Mouse (Mus musculus): ENCODE results near the gene Ahcyl1.

The Ahcyl1 gene

DNA sequence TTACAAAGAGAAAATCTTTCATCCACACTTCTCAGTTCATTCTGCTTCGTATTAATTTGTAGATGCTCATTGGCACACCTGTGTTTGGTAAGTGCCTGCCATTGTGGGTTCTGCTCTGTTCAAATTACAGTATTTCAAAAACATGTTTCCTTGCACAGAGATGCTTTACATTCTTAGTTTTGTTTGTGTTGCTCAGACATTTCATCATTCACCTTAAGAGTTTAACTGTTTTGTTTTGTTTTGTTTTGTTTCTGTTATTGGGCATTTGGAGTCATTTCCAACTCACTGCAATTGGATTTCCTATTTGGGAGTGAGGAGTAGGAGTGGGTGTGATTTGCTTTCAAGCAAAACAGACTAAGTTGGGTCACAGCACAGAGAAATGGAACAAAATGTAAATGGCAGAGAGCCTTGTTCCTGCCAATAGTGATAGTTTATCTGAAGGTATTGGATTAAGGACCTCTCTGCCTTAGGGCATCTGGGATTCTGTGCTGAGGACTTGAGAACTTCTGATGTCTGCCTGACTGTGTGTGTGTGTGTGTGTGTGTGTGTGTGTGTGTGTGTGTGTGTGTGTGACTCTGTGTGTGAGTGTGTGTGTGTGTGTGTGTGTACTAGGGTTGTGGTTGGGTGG, 5.5 kb upstream of the Ahcyl1 start:
- no peak for DNase-seq

DNA sequence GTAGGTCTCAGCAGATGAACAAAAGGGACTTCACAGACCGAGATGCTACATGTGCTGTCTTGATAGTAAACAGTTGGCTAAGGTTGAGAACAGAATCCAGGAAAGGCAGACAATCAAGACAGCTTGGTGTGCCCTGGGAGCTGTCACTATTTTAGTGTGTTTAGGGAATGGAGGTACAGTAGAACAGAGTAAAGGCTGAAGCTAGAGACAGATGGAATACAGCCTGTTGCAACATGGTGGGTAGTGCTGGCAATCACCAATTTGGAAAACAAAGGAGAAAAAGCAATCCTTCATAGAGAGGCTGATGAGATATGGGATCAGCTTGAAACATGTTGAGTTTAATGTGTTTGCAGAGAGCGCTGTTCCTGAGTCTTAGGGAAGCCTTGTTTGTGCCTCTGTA, 4.3 kb upstream of the Ahcyl1 start:
- no peak for DNase-seq

- no peak for DNase-seq
Observed at GRCm38 (mm10) chr3:107696910-107697309, 550 bp upstream of the Ahcyl1 start.

GRCm38 (mm10) chr3:107695219-107695947, 977 bp downstream of the Ahcyl1 start:
- DNase-seq, result no peak

DNA sequence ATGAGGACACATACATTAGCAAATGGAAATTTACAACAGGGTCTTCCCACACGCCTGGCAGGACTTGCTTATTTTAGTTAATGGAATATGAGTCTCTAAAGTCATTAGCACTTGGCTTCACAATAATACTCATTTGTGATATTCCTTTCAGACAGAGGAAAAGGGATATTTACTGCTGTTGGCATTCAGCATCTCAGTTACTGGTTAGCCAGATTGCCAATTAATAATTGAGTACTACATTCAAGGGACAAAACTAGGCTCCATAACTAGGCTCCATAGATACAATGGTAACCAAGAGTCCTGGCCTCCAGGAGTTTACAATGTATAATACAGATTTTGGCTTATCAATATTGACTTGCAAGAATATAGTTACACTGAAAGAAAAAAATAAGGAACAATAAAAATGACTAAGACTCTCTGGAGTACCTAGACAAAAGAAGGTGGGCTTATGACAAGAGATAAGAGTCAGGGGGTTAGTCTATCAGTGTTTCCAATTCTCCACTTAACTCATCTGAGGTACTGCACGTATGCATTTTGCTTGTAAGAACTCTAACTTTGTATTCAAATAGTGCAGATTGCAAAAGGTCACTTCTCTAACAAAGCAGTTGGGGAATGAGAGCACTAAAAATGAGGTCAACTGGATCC, 2.0 kb downstream of the Ahcyl1 start:
- DNase-seq, result no peak

DNA sequence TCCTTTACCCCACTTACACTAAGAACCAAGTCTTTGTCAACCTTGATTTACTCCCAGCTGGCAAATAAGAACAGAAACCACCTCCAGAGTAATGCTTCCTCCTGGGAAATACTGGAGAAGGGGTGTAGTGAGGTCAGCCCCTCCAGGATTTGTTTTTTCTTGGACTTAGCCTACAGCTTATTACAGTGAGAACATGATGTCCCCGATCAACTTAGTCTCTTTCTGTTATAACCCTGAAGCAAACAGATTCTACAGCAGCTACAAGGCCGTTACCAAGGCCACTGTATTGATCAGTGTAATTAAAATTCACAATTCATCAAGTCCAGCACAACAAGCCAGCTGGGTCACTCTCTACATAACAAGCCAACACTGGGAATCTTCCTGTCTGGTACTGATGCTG, 6.0 kb downstream of the Ahcyl1 start:
- DNase-seq, result no peak

- no peak for DNase-seq
Observed at GRCm38 (mm10) chr3:107689245-107689644, 7.1 kb downstream of the Ahcyl1 start.

DNA sequence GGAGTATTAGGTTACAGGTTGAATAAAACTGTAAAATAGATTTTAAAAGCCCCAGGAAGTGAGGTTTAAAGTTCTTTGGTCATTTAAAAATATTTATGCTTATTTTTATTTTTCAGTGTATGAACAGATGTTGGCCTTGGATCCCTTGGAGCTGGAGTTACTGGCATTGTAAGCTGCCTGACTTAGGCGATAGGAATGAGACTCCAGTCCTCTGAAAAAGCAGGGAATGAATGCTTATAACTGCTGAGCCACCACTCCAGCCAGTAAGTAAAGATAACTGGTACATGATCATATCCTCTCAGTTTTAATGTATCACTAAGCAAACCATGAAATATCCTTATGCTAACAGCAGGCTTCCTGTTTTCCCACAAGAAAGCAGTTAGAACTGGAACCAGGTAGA, 8.1 kb downstream of the Ahcyl1 start:
- no peak for DNase-seq

- no peak for DNase-seq
Observed at GRCm38 (mm10) chr3:107686276-107686977, 9.9 kb downstream of the Ahcyl1 start.

- no peak for DNase-seq
Observed at GRCm38 (mm10) chr3:107685652-107686051, 10.7 kb downstream of the Ahcyl1 start.

DNA sequence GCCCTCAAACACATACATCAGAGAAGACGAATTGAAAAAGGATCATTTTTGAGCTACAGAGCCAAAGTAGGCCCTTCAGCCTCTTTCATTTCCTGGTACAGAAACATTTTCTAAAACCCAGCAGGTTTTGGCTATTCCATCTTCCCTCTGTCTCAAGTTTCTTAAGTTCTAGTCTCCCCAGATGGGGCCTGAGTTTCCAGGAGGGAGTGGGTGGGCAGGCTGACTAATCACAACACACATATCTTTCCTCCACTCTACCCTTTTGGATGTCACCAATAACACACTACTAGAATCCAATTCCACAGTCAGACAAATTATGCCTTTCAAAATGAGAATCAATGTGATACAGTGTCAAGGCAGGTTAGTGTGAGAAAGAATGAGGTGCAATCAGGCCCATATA, 12.8 kb downstream of the Ahcyl1 start:
- DNase-seq, result no peak

- DNase-seq, result no peak
Observed at GRCm38 (mm10) chr3:107680790-107681576, 15.4 kb downstream of the Ahcyl1 start.

- DNase-seq, result no peak
Observed at GRCm38 (mm10) chr3:107671509-107671908, 24.9 kb downstream of the Ahcyl1 start.

GRCm38 (mm10) chr3:107670500-107670899, 25.9 kb downstream of the Ahcyl1 start:
- no peak for DNase-seq

DNA sequence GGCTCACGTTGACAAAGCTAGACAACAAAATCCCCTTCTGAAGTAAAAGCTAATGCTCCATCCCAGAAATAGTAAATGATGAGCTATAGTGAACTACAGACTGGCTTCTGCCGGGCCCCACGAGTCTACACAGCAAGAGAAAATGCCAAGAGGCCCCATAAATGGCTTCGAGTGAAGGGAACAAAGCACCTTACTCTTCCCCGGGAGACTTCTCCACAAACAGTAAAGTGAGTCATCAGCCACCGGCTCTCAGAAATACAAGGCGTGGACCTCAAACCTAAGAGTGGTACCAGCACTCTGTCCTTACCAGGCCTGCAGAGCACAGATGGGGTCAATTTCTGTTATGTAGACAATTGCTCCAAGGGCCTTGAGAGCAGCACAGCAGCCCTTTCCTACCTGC, 27.6 kb downstream of the Ahcyl1 start:
- DNase-seq, result no peak

DNA sequence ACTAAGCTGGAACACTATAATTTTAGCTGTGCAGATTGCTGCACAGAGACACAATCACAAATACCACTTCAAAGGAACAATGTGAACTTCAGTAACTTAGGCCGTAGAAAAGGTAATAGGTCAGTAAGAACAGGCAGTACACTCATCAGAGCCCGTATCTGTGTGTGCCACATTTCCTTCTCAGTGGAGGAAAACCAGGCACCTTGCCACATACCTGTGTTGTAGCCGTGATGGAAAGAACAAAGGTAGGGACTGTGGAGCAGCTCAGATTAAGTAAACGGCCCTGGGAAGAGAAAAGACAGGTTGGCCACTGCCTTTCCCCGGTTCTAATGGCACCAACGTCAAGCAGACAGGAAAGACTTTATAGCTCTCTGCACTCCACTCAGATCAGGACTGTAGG, 28.9 kb downstream of the Ahcyl1 start:
- DNase-seq, result no peak

DNA sequence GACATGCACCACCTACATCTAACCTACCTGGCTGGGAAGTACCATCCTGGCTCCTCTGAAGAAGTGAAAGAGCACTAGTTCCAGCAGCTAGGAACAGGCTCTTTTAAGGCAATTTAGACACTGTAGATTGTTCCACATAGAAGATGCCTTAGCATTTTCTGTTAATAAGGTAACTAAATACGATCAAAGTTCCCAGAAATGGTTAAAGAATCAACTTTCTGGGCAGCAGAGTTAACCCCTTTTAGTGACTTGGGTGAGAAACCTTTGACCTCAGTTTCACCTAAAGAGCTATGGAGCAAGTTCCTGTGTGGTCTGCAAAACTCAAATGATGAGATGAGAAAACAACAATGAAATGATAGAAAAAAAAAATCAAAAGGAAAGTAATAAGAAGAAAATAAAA, 31.7 kb downstream of the Ahcyl1 start:
- DNase-seq, result peak; percentile 20

GRCm38 (mm10) chr3:107659000-107659399, 37.4 kb downstream of the Ahcyl1 start:
- DNase-seq, result no peak

- DNase-seq, result no peak
Observed at GRCm38 (mm10) chr3:107656888-107657287, 39.5 kb downstream of the Ahcyl1 start.

DNA sequence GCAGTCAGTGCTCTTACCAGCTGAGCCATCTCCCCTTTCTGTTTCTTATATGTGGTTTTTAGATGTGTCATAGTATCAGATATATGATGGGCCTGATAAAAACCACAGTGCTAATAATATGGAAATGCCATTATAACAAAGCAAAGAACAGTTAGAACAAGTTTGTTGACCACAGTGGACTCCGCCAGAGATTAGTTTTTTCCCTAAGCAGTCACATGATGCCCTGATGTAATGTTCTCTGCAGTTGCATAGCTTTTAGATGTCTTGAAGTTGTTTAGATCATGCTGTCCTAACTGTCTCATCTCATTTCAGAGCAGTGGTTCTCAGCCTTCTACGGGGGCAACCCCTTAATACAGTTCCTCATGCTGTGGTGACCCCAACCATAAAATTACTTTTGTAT, 40.2 kb downstream of the Ahcyl1 start:
- DNase-seq, result no peak

- DNase-seq, result no peak
Observed at GRCm38 (mm10) chr3:107655491-107655890, 40.9 kb downstream of the Ahcyl1 start.

DNA sequence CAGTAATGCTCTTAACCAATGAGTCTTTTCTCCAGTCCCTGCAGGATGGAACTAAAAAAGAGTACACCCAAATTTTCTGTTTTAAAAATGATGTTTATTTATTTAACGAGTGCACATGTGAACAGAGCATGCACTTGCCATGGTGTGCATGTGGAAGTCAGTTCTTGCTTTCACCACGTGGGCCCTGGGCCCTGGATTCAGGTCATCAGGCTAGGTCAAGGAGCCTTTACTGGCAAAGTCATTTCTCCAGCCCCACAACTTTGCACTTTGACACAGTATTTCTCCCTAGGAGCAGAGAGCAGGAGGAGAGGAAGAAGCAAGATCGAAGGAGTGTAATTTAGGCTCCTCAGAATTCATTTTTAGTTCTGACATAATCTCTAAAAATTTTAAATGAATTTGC, 41.5 kb downstream of the Ahcyl1 start:
- DNase-seq, result peak; percentile 35

DNA sequence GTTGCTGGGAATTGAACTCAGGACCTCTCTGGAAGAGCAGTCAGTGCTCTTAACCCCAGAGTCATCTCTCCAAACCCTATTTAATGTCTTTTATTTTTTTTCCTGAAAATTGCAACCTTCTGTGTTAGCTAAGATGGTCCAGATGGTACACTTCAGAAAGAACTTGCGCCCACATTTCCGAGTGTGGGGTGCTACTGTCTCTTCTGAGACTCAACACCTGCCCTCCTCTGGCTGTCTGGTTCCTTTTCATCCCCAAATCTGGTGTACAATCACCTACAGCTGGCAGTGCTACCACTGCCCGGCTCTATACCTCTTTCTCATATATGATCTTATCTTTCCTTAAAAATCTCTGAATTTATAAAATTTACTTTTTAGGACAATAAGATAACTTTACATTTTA, 43.4 kb downstream of the Ahcyl1 start:
- no peak for DNase-seq

Data from kidney, adult 18-20 months (tissue).